Mouse (Mus musculus) embryonic facial prominence, embryonic 11.5 days (tissue): ENCODE data around the gene Cwc25. TPM values are rescaled to one million over a fixed set of nuclear protein-coding genes. Genes with fewer than 3 reads are reported as not detected.

Experiments
- ATAC-seq: fragments of 200-750 bp; cut with Nextera tagmentation; replicated peaks from 2 replicates; pipeline ENCODE4 v1.8.0; 2017; ENCODE audit warnings: low read depth; ENCODE audit not compliant: insufficient number of reproducible peaks, low FRiP score, low TSS enrichment
- DNase-seq: peaks from one replicate; pipeline ENCODE4 v3.0.0-alpha.2; 2015; ENCODE audit warnings: low spot score
- H3K27ac ChIP-seq: fragments of 300-500 bp; sonication (generic); replicated peaks from 2 replicates; pipeline ENCODE4 v1.5.1; 2014; ENCODE audit warnings: mild to moderate bottlenecking, low read depth, low read length, control low read depth
- H3K27me3 ChIP-seq: fragments of 300-500 bp; sonication (generic); 2 replicates; pipeline ENCODE4 v1.6.1; 2014; ENCODE audit warnings: mild to moderate bottlenecking, low read length, moderate library complexity, mixed read lengths; ENCODE audit not compliant: control insufficient read depth, insufficient read depth
- H3K36me3 ChIP-seq: fragments of 300-500 bp; sonication (generic); replicated peaks from 2 replicates; pipeline ENCODE4 v1.6.1; 2014; ENCODE audit warnings: low read depth, mild to moderate bottlenecking, low read length, moderate library complexity, mixed read lengths; ENCODE audit not compliant: control insufficient read depth, insufficient read depth
- H3K4me1 ChIP-seq: fragments of 300-500 bp; sonication (generic); 2 replicates; pipeline ENCODE4 v1.6.1; 2014; ENCODE audit warnings: low read length, mixed read lengths; ENCODE audit not compliant: control insufficient read depth, insufficient read depth
- H3K4me2 ChIP-seq: fragments of 300-500 bp; sonication (generic); 2 replicates; pipeline ENCODE4 v1.6.1; 2014; ENCODE audit warnings: low read depth, mild to moderate bottlenecking, control low read depth, low read length, moderate library complexity
- H3K4me3 ChIP-seq: fragments of 300-500 bp; sonication (generic); 2 replicates; pipeline ENCODE4 v1.5.1; 2014; ENCODE audit warnings: low read depth, low read length, control low read depth
- H3K9ac ChIP-seq: fragments of 300-500 bp; sonication (generic); replicated peaks from 2 replicates; pipeline ENCODE4 v1.6.1; 2014; ENCODE audit warnings: mild to moderate bottlenecking, control low read depth, low read length
- H3K9me3 ChIP-seq: fragments of 300-500 bp; sonication (generic); replicated peaks from 2 replicates; pipeline ENCODE4 v1.6.1; 2016; ENCODE audit warnings: mild to moderate bottlenecking, low read length, inconsistent platforms, mixed read lengths; ENCODE audit not compliant: control insufficient read depth
- WGBS: fragments of 180-500 bp; shearing (Covaris S2); extraction: QIAGEN DNeasy Blood & Tissue Kit; methylation state at CpG from one replicate; pipeline ENCODE4 v1.1.7; 2014; 5-methylcytosine and 5-hydroxymethylcytosine counted together
- polyA plus RNA-seq: library from polyadenylated mRNA; unstranded; fragments of >200 nt; fragmentation: Nextera tagmentation; extraction: Ambion mirVana; gene quantifications from 2 replicates; pipeline ENCODE4 v1.2.1, GENCODE M21; 2014

Gene Cwc25
- polyA plus RNA-seq, 1 experiment from 2014 or later: 13.1 TPM

- no peak for DNase-seq
- no peak for ATAC-seq
- 90% methylated on average over 5 of the region's 5 CpGs for WGBS
- no peak overlapping the region for H3K27ac ChIP-seq
- H3K27me3 ChIP-seq: no peaks in the 10 kb centered on the region
- no peaks in the 10 kb centered on the region for H3K9me3 ChIP-seq
- H3K4me3 ChIP-seq: no peak overlapping the region
- H3K4me1 ChIP-seq: no peaks in the 10 kb centered on the region
- H3K36me3 ChIP-seq: no peaks in the 10 kb centered on the region
- H3K9ac ChIP-seq: no peak overlapping the region
- no peak overlapping the region for H3K4me2 ChIP-seq
Observed at GRCm38 (mm10) chr11:97789727-97790126, 23.4 kb upstream of the Cwc25 start.

- Histone ChIP-seq H3K36me3 (no peaks in the 10 kb centered on the region), H3K4me2 (no peak overlapping the region), H3K4me1 (no peaks in the 10 kb centered on the region), H3K9ac (no peak overlapping the region), H3K4me3 (no peak overlapping the region), H3K9me3 (no peaks in the 10 kb centered on the region), H3K27ac (no peak overlapping the region), H3K27me3 (no peaks in the 10 kb centered on the region)
- DNase-seq (no peak), ATAC-seq (no peak)
- 88% methylated on average over 3 of the region's 3 CpGs for WGBS
Observed at GRCm38 (mm10) chr11:97787961-97788360, 21.6 kb upstream of the Cwc25 start.

- Histone ChIP-seq H3K9me3 (no peaks in the 10 kb centered on the region), H3K36me3 (peaks cover 14% of the 10 kb centered on the region), H3K4me1 (peaks cover 8% of the 10 kb centered on the region; the same call in 1 of the 2 replicates), H3K27me3 (no peaks in the 10 kb centered on the region), H3K4me3 (peak overlapping the region; percentile 96), H3K9ac (peak overlapping the region; percentile 70), H3K27ac (no peak overlapping the region), H3K4me2 (peak overlapping the region; percentile 62)
- DNase-seq (no peak), ATAC-seq (no peak)
- WGBS: under 1% methylated on average over 10 of the region's 10 CpGs
Observed at GRCm38 (mm10) chr11:97782564-97782895, 16.2 kb upstream of the Cwc25 start.

GRCm38 (mm10) chr11:97781832-97782563 lies 15.6 kb upstream of the Cwc25 start, which contains the start of gene Rpl23:
Gene Rpl23, minus strand, starts transcription at chr11:97782437.
- Histone ChIP-seq H3K4me1 (peaks cover 8% of the 10 kb centered on the region; the same call in 1 of the 2 replicates), H3K4me3 (peak within 1 kb of the TSS; percentile 96), H3K36me3 (peaks cover 15% of the 10 kb centered on the region), H3K27me3 (no peaks in the 10 kb centered on the region), H3K9ac (peak within 1 kb of the TSS; percentile 100), H3K9me3 (no peaks in the 10 kb centered on the region), H3K4me2 (peak within 1 kb of the TSS; percentile 67), H3K27ac (peak within 1 kb of the TSS; percentile 77)
- ATAC-seq (peak; percentile 86), DNase-seq (peak; percentile 100)
- under 1% methylated on average over 67 of the region's 67 CpGs for WGBS

- Histone ChIP-seq H3K36me3 (peaks cover 15% of the 10 kb centered on the region), H3K27ac (no peak overlapping the region; the same call in 1 of the 2 replicates), H3K27me3 (no peaks in the 10 kb centered on the region), H3K4me1 (peaks cover 8% of the 10 kb centered on the region; the same call in 1 of the 2 replicates), H3K4me2 (peak overlapping the region; percentile 67), H3K4me3 (peak overlapping the region; percentile 96), H3K9me3 (no peaks in the 10 kb centered on the region), H3K9ac (peak overlapping the region; percentile 100)
- ATAC-seq (no peak), DNase-seq (no peak)
- 2% methylated on average over 11 of the region's 11 CpGs for WGBS
Observed at GRCm38 (mm10) chr11:97781478-97781831, 15.1 kb upstream of the Cwc25 start.

- Histone ChIP-seq H3K4me3 (no peak overlapping the region), H3K9me3 (no peaks in the 10 kb centered on the region), H3K4me2 (no peak overlapping the region; the same call in 1 of the 2 replicates), H3K9ac (peak overlapping the region; percentile 100), H3K27ac (no peak overlapping the region), H3K36me3 (peaks cover 15% of the 10 kb centered on the region), H3K4me1 (peaks cover 8% of the 10 kb centered on the region; the same call in 1 of the 2 replicates), H3K27me3 (no peaks in the 10 kb centered on the region)
- DNase-seq (no peak), ATAC-seq (no peak)
- 84% methylated on average over 2 of the region's 2 CpGs for WGBS
Observed at GRCm38 (mm10) chr11:97779968-97780701, 13.8 kb upstream of the Cwc25 start.

- H3K9ac ChIP-seq: no peak overlapping the region
- H3K36me3 ChIP-seq: peaks cover 15% of the 10 kb centered on the region
- no peaks in the 10 kb centered on the region for H3K27me3 ChIP-seq
- no peaks in the 10 kb centered on the region for H3K9me3 ChIP-seq
- H3K4me2 ChIP-seq: no peak overlapping the region
- peaks cover 8% of the 10 kb centered on the region; the same call in 1 of the 2 replicates for H3K4me1 ChIP-seq
- no peak overlapping the region for H3K4me3 ChIP-seq
- H3K27ac ChIP-seq: no peak overlapping the region
- no peak for ATAC-seq
- no peak for DNase-seq
- WGBS: 88% methylated on average over 1 of the region's 1 CpGs
Observed at GRCm38 (mm10) chr11:97778918-97779317, 12.6 kb upstream of the Cwc25 start.

- DNase-seq (no peak), ATAC-seq (no peak)
- H3K27ac ChIP-seq: no peak overlapping the region
- no peaks in the 10 kb centered on the region for H3K27me3 ChIP-seq
- 43% methylated on average over 2 of the region's 2 CpGs for WGBS
- peaks cover 8% of the 10 kb centered on the region; the same call in 1 of the 2 replicates for H3K4me1 ChIP-seq
- no peak overlapping the region for H3K4me3 ChIP-seq
- H3K36me3 ChIP-seq: peaks cover 15% of the 10 kb centered on the region
- no peaks in the 10 kb centered on the region for H3K9me3 ChIP-seq
- H3K4me2 ChIP-seq: no peak overlapping the region
- no peak overlapping the region for H3K9ac ChIP-seq
Observed at GRCm38 (mm10) chr11:97777129-97777529, 10.8 kb upstream of the Cwc25 start.
